Mouse (Mus musculus) heart, embryonic 12.5 days (tissue): ENCODE data around the gene Hhip. TPM values are rescaled to one million over a fixed set of nuclear protein-coding genes. Genes with fewer than 3 reads are reported as not detected.

ENCODE experiments used
- ATAC-seq: fragments of 200-750 bp; cut with Nextera tagmentation; 2 replicates; pipeline ENCODE4 v1.8.0; 2017; ENCODE audit warnings: moderate TSS enrichment, moderate library complexity; ENCODE audit not compliant: insufficient number of reproducible peaks, low FRiP score
- H3K27ac ChIP-seq: fragments of 300-500 bp; sonication (generic); 2 replicates; pipeline ENCODE4 v1.5.1; 2016; ENCODE audit warnings: mild to moderate bottlenecking, moderate library complexity; ENCODE audit not compliant: poor library complexity, severe bottlenecking
- H3K27me3 ChIP-seq: fragments of 300-500 bp; sonication (generic); replicated peaks from 2 replicates; pipeline ENCODE4 v1.6.1; 2016; ENCODE audit warnings: mild to moderate bottlenecking, moderate library complexity
- H3K36me3 ChIP-seq: fragments of 300-500 bp; sonication (generic); 2 replicates; pipeline ENCODE4 v1.6.1; 2016; ENCODE audit warnings: mild to moderate bottlenecking, moderate library complexity
- H3K4me1 ChIP-seq: fragments of 300-500 bp; sonication (generic); replicated peaks from 2 replicates; pipeline ENCODE4 v1.6.1; 2016; ENCODE audit warnings: mild to moderate bottlenecking
- H3K4me2 ChIP-seq: fragments of 300-500 bp; sonication (generic); 2 replicates; pipeline ENCODE4 v1.6.1; 2016; ENCODE audit warnings: mild to moderate bottlenecking, moderate library complexity
- H3K4me3 ChIP-seq: fragments of 300-500 bp; sonication (generic); 2 replicates; pipeline ENCODE4 v1.5.1; 2016; ENCODE audit warnings: mild to moderate bottlenecking
- H3K9ac ChIP-seq: fragments of 300-500 bp; sonication (generic); 2 replicates; pipeline ENCODE4 v1.6.1; 2016; ENCODE audit warnings: mild to moderate bottlenecking, moderate library complexity
- H3K9me3 ChIP-seq: fragments of 300-500 bp; sonication (generic); replicated peaks from 2 replicates; pipeline ENCODE4 v1.6.1; 2016; ENCODE audit warnings: mild to moderate bottlenecking, moderate library complexity
- WGBS: fragments of 180-500 bp; shearing (Covaris S2); methylation state at CpG from one replicate; pipeline ENCODE4 v1.1.7; 2016; 5-methylcytosine and 5-hydroxymethylcytosine counted together
- polyA plus RNA-seq: library from polyadenylated mRNA; unstranded; fragments of >200 nt; fragmentation: Nextera tagmentation; extraction: Ambion mirVana; gene quantifications from 2 replicates; pipeline ENCODE4 v1.2.1, GENCODE M21; 2016

Gene Hhip
- polyA plus RNA-seq, 1 experiment from 2014 or later, result 0.18 TPM

DNA sequence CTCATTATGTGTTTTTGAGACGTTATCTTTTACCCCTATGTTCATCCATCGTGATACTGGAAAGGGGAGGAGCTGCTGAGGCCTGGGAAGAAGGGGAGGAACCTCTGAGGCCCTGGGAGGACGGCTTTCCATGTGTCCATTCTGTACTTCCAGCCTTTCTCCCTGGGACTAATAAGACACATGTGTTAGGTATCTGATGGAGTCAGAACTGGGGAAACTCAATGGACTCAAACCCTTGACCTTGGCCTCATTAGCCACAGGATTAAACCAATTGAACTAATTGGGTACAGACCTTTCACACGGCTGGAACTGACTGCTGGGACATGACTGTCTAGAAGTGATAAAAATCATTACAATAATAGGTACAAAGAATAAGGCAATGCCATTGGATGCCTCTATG is 9.6 kb downstream of the Hhip start:
- Histone ChIP-seq H3K4me1 (no peaks in the 10 kb centered on the region; the same call in 1 of the 2 replicates), H3K4me2 (no peak overlapping the region), H3K4me3 (no peak overlapping the region), H3K27ac (no peak overlapping the region), H3K9ac (no peak overlapping the region), H3K27me3 (peaks cover 24% of the 10 kb centered on the region), H3K9me3 (no peaks in the 10 kb centered on the region), H3K36me3 (no peaks in the 10 kb centered on the region)
- WGBS, result 60% methylated on average over 4 of the region's 4 CpGs
- no peak for ATAC-seq

DNA sequence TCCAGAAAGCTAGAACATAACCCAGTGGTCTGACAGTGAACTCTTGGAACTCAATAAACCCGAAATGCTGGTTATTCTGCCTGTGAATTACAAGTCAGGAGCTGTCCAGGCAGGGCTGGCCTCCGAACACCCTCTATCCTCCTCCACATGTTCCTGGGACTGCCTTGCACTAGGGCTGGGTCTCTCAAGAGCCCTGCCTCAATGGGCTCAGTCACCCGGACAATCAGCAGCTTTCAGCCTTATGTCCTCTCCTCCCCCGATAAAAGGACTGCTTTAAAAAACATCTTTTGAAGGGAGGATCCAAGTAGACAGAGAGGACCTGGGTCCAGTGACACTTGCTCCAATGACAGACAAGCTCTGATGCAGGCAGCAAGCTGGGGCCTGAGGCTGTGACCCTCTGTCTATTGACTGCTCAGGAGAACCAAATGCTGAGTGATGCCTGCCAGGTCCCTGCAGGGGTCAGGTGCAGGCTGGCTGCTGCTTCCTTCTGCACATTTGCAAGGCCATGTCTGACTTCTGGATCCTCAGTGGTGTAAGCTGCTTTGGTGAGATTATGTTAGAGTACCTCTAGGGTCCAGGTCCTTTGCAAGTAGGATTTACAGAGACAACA is 20.1 kb downstream of the Hhip start:
- ATAC-seq, result no peak
- H3K27me3 ChIP-seq, result no peaks in the 10 kb centered on the region
- 54% methylated on average over 4 of the region's 4 CpGs for WGBS
- no peaks in the 10 kb centered on the region for H3K9me3 ChIP-seq
- H3K4me3 ChIP-seq, result no peak overlapping the region
- H3K36me3 ChIP-seq, result no peaks in the 10 kb centered on the region
- no peak overlapping the region for H3K4me2 ChIP-seq
- no peak overlapping the region for H3K27ac ChIP-seq
- H3K9ac ChIP-seq, result no peak overlapping the region
- H3K4me1 ChIP-seq, result no peaks in the 10 kb centered on the region

DNA sequence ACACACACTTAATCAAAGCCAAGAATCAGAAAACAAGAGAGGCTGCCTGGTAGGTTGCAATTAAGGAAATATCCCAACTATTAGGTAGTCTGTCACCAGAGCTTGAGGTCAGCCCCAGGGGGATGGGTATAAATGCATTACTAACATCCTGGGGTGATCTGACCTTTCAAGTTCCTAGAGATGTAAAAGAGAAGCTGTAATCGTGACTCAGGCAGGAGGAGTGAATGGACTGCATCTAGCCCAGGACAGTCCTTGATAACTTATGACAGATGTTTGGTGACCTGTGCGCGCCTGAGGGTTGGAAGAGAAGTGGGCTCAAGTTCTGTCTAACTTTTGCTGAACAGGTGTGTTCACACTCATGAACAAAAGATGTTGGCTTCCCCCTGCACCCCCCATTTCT is 25.2 kb downstream of the Hhip start:
- no peaks in the 10 kb centered on the region for H3K9me3 ChIP-seq
- WGBS, result 44% methylated on average over 3 of the region's 3 CpGs
- H3K4me1 ChIP-seq, result no peaks in the 10 kb centered on the region
- no peak for ATAC-seq
- H3K27me3 ChIP-seq, result no peaks in the 10 kb centered on the region
- H3K4me2 ChIP-seq, result no peak overlapping the region
- no peak overlapping the region for H3K27ac ChIP-seq
- H3K9ac ChIP-seq, result no peak overlapping the region
- H3K4me3 ChIP-seq, result no peak overlapping the region
- H3K36me3 ChIP-seq, result no peaks in the 10 kb centered on the region

GRCm38 (mm10) chr8:80031330-80032293 is 26.2 kb downstream of the Hhip start:
- no peaks in the 10 kb centered on the region for H3K27me3 ChIP-seq
- H3K9me3 ChIP-seq, result no peaks in the 10 kb centered on the region
- no peak overlapping the region for H3K27ac ChIP-seq
- no peak overlapping the region for H3K4me3 ChIP-seq
- no peaks in the 10 kb centered on the region for H3K4me1 ChIP-seq
- no peaks in the 10 kb centered on the region for H3K36me3 ChIP-seq
- no peak overlapping the region for H3K9ac ChIP-seq
- H3K4me2 ChIP-seq, result no peak overlapping the region
- no peak for ATAC-seq
- WGBS, result 49% methylated on average over 15 of the region's 15 CpGs

GRCm38 (mm10) chr8:80029631-80030030 is 28.2 kb downstream of the Hhip start:
- 72% methylated on average over 6 of the region's 6 CpGs for WGBS
- Histone ChIP-seq H3K4me3 (no peak overlapping the region), H3K36me3 (no peaks in the 10 kb centered on the region), H3K9me3 (no peaks in the 10 kb centered on the region), H3K9ac (no peak overlapping the region), H3K4me2 (no peak overlapping the region), H3K27me3 (no peaks in the 10 kb centered on the region), H3K27ac (no peak overlapping the region), H3K4me1 (no peaks in the 10 kb centered on the region)
- ATAC-seq, result no peak

GRCm38 (mm10) chr8:80020469-80020868 is 37.3 kb downstream of the Hhip start:
- H3K27ac ChIP-seq, result no peak overlapping the region
- no peak for ATAC-seq
- WGBS, result 87% methylated on average over 5 of the region's 5 CpGs

DNA sequence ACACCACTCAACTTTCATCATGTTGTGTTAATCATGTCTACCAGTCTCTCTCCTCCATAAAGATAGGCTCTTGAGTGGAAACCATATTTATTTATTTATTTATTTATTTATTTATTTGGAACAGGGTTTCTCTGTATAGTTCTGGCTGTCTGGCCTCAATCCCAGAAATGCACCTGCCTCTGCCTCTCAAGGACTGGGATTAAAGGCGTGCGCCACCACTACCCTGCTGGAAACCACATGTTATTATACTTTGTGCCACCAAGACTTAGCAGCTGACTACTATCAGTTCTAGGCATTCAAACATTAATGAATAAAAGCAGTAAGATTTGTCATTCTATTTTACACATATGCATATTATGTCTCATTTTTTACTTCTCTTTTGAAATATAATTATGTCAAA is 42.0 kb downstream of the Hhip start:
- WGBS, result 84% methylated on average over 2 of the region's 2 CpGs
- Histone ChIP-seq H3K4me1 (no peaks in the 10 kb centered on the region), H3K4me3 (no peak overlapping the region), H3K4me2 (no peak overlapping the region), H3K27ac (no peak overlapping the region), H3K9me3 (no peaks in the 10 kb centered on the region), H3K27me3 (no peaks in the 10 kb centered on the region), H3K36me3 (no peaks in the 10 kb centered on the region), H3K9ac (no peak overlapping the region)
- no peak for ATAC-seq

More at GRCm38 (mm10) chr8:80020469-80020868, 37.3 kb downstream of the Hhip start:
- no peaks in the 10 kb centered on the region for H3K4me1 ChIP-seq
- no peaks in the 10 kb centered on the region for H3K27me3 ChIP-seq
- no peak overlapping the region for H3K4me3 ChIP-seq
- H3K36me3 ChIP-seq, result no peaks in the 10 kb centered on the region
- H3K9ac ChIP-seq, result no peak overlapping the region
- no peaks in the 10 kb centered on the region for H3K9me3 ChIP-seq
- no peak overlapping the region for H3K4me2 ChIP-seq

DNA sequence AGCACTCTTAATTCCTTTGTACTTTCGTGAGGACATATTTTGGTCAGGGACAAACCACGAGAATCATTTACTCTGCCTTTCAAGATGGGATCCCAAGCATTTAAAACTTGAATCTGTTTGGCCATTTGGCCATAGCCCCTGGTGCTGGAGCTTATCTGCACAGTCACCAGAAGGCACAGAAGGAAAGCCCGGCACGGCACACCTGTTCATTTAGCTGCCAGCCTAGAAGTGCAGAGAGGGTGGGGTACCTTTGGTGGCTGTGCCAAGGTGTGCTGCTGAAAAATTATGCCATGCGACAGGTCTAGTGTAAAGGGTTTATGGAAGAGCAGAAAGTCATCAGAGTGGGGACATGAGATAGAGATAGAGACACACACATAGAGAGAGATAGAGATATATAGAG is 53.4 kb downstream of the Hhip start:
- Histone ChIP-seq H3K27ac (no peak overlapping the region), H3K4me2 (no peak overlapping the region), H3K9ac (no peak overlapping the region), H3K27me3 (no peaks in the 10 kb centered on the region), H3K4me3 (no peak overlapping the region), H3K4me1 (no peaks in the 10 kb centered on the region), H3K9me3 (no peaks in the 10 kb centered on the region), H3K36me3 (no peaks in the 10 kb centered on the region)
- no peak for ATAC-seq
- 76% methylated on average over 5 of the region's 5 CpGs for WGBS

DNA sequence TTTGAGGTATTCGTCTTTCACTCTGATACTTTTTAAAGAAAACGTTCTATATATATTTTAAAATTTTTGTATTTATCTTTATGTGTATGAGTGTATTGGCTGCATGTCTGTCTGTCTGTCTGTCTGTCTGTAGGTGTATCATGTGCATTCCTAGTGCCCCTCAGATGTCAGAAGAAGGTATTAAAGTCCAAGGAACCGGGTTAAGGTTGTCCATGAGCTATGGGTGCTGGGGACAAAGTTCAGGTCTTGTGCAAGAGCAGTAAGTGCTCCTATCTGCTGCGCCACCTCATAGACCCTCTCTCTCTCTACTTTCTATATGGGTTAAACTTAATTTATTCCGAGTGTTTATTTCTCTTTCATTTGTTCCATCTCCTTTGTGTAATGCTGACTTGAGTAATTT is 55.5 kb downstream of the Hhip start:
- no peaks in the 10 kb centered on the region for H3K9me3 ChIP-seq
- H3K27ac ChIP-seq, result no peak overlapping the region
- no peak for ATAC-seq
- no peaks in the 10 kb centered on the region for H3K36me3 ChIP-seq
- WGBS, result 79% methylated on average over 5 of the region's 5 CpGs
- H3K4me2 ChIP-seq, result no peak overlapping the region
- H3K4me1 ChIP-seq, result no peaks in the 10 kb centered on the region
- H3K4me3 ChIP-seq, result no peak overlapping the region
- H3K9ac ChIP-seq, result no peak overlapping the region
- H3K27me3 ChIP-seq, result no peaks in the 10 kb centered on the region

GRCm38 (mm10) chr8:79995075-79995474 is 62.7 kb downstream of the Hhip start:
- H3K36me3 ChIP-seq, result no peaks in the 10 kb centered on the region
- H3K27ac ChIP-seq, result no peak overlapping the region
- H3K9me3 ChIP-seq, result no peaks in the 10 kb centered on the region
- H3K9ac ChIP-seq, result no peak overlapping the region
- no peak overlapping the region for H3K4me2 ChIP-seq
- no peaks in the 10 kb centered on the region for H3K4me1 ChIP-seq
- no peak for ATAC-seq
- WGBS, result 53% methylated on average over 6 of the region's 6 CpGs
- H3K27me3 ChIP-seq, result no peaks in the 10 kb centered on the region
- no peak overlapping the region for H3K4me3 ChIP-seq

- Histone ChIP-seq H3K27ac (no peak overlapping the region), H3K4me2 (no peak overlapping the region), H3K4me3 (no peak overlapping the region), H3K27me3 (no peaks in the 10 kb centered on the region), H3K9me3 (no peaks in the 10 kb centered on the region), H3K4me1 (no peaks in the 10 kb centered on the region), H3K9ac (no peak overlapping the region), H3K36me3 (no peaks in the 10 kb centered on the region)
- WGBS, result 77% methylated on average over 1 of the region's 1 CpGs
- no peak for ATAC-seq
These were observed 64.3 kb downstream of the Hhip start for GRCm38 (mm10) chr8:79993507-79993906.
